Mouse (Mus musculus): Measurements from ENCODE around the gene Erf.

DNA sequence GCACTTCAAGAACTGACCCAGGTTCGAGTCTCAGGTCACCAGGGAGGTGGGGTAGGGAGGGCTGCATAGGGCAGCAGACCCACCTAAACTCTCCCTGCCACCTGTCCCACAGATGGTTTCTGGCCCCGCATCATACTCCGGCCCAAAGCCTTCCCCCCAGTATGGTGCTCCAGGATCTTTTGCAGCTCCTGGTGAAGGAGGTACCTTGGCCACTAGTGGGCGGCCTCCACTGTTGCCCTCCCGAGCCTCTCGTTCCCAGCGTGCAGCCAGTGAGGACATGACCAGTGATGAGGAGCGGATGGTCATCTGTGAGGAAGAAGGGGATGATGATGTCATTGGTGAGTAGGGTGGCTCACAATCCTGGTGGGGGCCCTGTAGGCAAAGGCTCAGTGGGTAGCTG lies 36.4 kb upstream of the Erf start:
- TF ChIP-seq CTCF (IDR thresholded peaks at IDR 0.05; ENCODE audit: extremely low read depth, insufficient read length, insufficient replicate concordance, low read depth, low read length) (no peak), POLR2A (IDR thresholded peaks at IDR 0.05; ENCODE audit: low read depth, low read length) (no peak)

Data from small intestine, adult 2 months (tissue).